Mouse (Mus musculus): ENCODE data around the gene Gm21860. TPM values are rescaled to one million over a fixed set of nuclear protein-coding genes. Genes with fewer than 3 reads are reported as not detected.

Gm21860 gene
- total RNA-seq, 2 experiments from 2014 or later, result not detected

Other genes with a start within 250 kb of the Gm21860 start
- not detected for gene Gm47283, start 29.9 kb upstream of the Gm21860 start, total RNA-seq (2021)
- not detected for gene Gm21748, start 84.4 kb upstream of the Gm21860 start, total RNA-seq (2021)